Mouse (Mus musculus): ENCODE measurements around the gene Tmem175.
A peak's percentile ranks its signal among the peaks of the same experiment; 100 is the strongest.
"Not testable (repeated sequence)": the region's sequence is repeated elsewhere in the genome, so short reads cannot be mapped to it uniquely, and the experiment has no call there.

The Tmem175 gene

GRCm38 (mm10) chr5:108629634-108630483 is at the start of gene Tmem175, which contains the start of gene Gak:
Gene Tmem175 (plus strand): TSS chr5:108629770.
Gene Gak (minus strand): TSS chr5:108629755.
- peak; percentile 91 for DNase-seq (ENCODE audit: low spot score)

GRCm38 (mm10) chr5:108581361-108581891 is 48.1 kb upstream of the Tmem175 start:
- no peak for DNase-seq (ENCODE audit: low spot score)

- no peak for DNase-seq (ENCODE audit: low spot score)
Measured at GRCm38 (mm10) chr5:108599923-108600322, 29.6 kb upstream of the Tmem175 start.

GRCm38 (mm10) chr5:108602537-108602936 is 27.0 kb upstream of the Tmem175 start:
- DNase-seq (ENCODE audit: low spot score): no peak

- no peak for DNase-seq (ENCODE audit: low spot score)
Measured at GRCm38 (mm10) chr5:108610426-108610825, 19.1 kb upstream of the Tmem175 start.

- no peak for DNase-seq (ENCODE audit: low spot score)
Measured at GRCm38 (mm10) chr5:108621870-108622269, 7.7 kb upstream of the Tmem175 start.

- no peak for DNase-seq (ENCODE audit: low spot score)
Measured at GRCm38 (mm10) chr5:108626050-108626660, 3.4 kb upstream of the Tmem175 start.

GRCm38 (mm10) chr5:108628891-108629633 is 508 bp upstream of the Tmem175 start:
- DNase-seq (ENCODE audit: low spot score): no peak

- no peak for DNase-seq (ENCODE audit: low spot score)
Measured at GRCm38 (mm10) chr5:108633676-108634075, 4.1 kb downstream of the Tmem175 start.

GRCm38 (mm10) chr5:108634088-108634487 is 4.5 kb downstream of the Tmem175 start:
- DNase-seq (ENCODE audit: low spot score): not testable (repeated sequence)

- no peak for DNase-seq (ENCODE audit: low spot score)
Measured at GRCm38 (mm10) chr5:108636172-108636571, 6.6 kb downstream of the Tmem175 start.

GRCm38 (mm10) chr5:108643674-108644073 is 14.1 kb downstream of the Tmem175 start:
- no peak for DNase-seq (ENCODE audit: low spot score)

GRCm38 (mm10) chr5:108645651-108646342 is 16.2 kb downstream of the Tmem175 start:
- no peak for DNase-seq (ENCODE audit: low spot score)

GRCm38 (mm10) chr5:108646343-108646660 is 16.7 kb downstream of the Tmem175 start:
- no peak for DNase-seq (ENCODE audit: low spot score)

- no peak for DNase-seq (ENCODE audit: low spot score)
Measured at GRCm38 (mm10) chr5:108647311-108647710, 17.7 kb downstream of the Tmem175 start.

GRCm38 (mm10) chr5:108647820-108648465 is 18.4 kb downstream of the Tmem175 start:
- DNase-seq (ENCODE audit: low spot score): no peak

- no peak for DNase-seq (ENCODE audit: low spot score)
Measured at GRCm38 (mm10) chr5:108648937-108649576, 19.5 kb downstream of the Tmem175 start.

GRCm38 (mm10) chr5:108650341-108650740 is 20.8 kb downstream of the Tmem175 start:
- no peak for DNase-seq (ENCODE audit: low spot score)

- DNase-seq (ENCODE audit: low spot score): no peak
Measured at GRCm38 (mm10) chr5:108651136-108651720, 21.7 kb downstream of the Tmem175 start.

GRCm38 (mm10) chr5:108651823-108652222 is 22.3 kb downstream of the Tmem175 start:
- no peak for DNase-seq (ENCODE audit: low spot score)

Measured in testis, postnatal 14 days (tissue).